Mouse (Mus musculus) urinary bladder, postnatal 36 days (tissue): ENCODE measurements at regions not wholly inside any gene's neighbourhood (a gene's known extent, or its start where the extent isn't known, plus 50 kb on each side); places are given as distances from the start of the nearest gene placed in this dataset.

ENCODE experiments used
- DNase-seq, 2 experiments: peaks; one replicate each; pipeline ENCODE4 v3.0.0; 2022; ENCODE audit warnings: low spot score in 2 of 2, mixed read lengths in 1 of 2

DNA sequence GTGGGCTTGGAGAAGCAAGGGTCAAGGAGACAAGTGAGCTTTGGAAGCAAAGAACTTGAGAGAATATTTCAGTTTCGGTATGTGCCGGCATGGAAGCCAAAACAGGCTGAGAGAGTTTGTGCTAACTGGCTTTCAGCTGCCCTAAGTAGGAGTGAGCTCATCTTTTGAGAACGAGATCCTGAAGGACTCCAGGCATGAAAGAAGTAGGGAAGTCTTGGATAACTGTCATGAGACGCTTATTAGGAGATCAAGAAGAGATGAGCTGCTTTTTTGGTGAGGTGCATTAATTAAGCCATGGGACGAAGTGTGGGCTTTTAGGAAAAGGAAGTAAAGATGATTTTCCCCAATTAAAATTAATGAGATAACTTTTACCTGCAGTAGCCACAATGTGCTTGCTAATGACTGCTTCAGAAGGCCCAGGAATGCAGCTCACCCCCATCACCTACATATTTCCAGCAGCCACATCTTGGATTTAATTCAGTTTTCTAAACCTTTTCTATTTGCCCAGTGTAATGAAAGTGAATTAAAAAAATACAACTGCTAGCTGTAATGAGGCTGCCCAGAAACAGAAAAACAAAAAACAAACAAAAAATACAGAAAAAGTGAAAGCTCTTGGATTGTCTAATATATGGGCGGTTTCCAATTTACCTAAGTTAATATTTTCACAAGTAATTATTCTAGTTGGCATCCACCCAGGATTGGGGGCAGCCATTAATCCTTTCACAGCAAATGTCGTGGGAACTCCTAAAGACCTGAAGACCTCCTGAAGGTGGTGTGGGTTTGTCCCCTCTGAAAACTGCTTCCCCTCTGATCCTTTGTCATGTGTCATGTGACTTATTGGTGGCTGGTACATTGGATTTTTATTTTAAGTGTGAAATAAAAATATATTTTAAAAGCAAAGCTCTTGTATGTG lies 204.7 kb upstream of the Slc39a10 start:
- no peak for DNase-seq

- no peak for DNase-seq
These were observed 201.8 kb upstream of the Slc39a10 start for GRCm38 (mm10) chr1:47094498-47094897.

DNA sequence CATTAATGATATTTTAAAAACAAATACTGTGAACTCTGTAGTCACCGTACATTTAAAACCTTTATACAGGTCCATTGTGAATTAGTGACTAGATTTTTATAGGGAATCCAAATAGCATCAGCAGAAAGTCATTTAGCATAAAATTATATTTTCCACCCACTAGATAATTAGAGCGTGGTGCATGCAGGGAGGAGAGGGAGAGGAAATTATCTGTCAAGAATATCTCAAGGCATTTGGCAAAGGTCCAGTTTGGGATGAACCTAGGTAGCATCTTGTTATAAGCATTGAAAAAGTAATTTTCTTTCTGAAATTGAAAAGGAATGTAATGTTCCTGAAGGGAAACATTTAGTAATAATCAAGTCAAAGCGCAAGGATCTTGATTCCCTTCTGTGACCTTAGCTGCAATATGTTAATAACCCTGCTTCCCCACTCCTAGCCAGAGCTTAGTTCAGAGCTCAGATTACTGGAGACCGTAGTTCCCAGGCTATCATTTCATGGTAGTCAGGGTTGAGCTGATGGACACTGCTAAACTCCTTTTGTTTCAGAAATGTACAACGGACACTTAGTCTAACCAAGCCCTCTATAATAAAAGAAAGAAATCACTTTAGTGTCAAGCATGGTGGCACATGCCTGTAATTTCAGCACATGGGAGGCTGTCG lies 200.8 kb upstream of the Slc39a10 start:
- no peak for DNase-seq

DNA sequence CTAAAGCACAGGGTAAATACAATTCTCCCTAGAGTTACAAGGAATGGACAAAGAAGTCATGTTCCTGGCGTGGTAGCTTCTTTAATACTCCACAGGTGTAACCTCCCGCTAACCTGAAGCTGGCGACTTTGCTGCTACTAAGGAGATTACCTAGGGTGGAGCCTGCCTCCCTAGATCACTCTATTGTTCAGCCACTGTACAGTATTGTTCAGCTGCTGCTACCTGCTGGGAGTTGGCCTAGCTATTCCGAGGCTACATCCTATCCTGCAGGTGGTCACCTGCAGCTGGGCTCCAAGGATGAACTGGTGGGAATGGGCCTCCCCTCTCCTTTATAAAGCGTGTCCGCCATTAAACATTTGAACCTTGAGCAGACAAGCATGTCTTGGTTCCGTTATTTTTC lies 183.8 kb upstream of the Slc39a10 start:
- DNase-seq = no peak

GRCm38 (mm10) chr1:47058149-47058548 lies 165.5 kb upstream of the Slc39a10 start:
- no peak for DNase-seq

DNA sequence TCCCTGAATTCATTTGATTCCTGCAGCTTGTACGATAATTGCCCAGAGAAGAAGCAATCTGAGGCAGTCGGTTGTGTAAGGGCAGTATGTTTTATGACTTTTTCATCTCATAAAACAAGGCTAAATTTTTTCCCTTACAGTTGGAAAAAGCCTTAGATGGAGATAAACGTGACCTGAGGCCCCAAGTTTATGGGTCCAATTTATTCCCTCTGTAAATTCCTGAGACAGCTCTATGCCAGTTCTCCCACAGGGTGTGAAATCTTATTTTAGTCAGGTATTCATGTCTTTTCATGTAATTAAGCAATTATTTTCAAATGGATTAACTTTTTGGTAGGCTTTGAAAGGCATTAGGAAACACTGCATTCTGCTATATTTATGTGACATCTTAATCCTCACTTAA lies 164.7 kb upstream of the Slc39a10 start:
- DNase-seq = no peak

- DNase-seq = no peak
These were observed 158.5 kb upstream of the Slc39a10 start for GRCm38 (mm10) chr1:47051109-47051508.

- no peak for DNase-seq
These were observed 157.8 kb upstream of the Slc39a10 start for GRCm38 (mm10) chr1:47050492-47050891.

DNA sequence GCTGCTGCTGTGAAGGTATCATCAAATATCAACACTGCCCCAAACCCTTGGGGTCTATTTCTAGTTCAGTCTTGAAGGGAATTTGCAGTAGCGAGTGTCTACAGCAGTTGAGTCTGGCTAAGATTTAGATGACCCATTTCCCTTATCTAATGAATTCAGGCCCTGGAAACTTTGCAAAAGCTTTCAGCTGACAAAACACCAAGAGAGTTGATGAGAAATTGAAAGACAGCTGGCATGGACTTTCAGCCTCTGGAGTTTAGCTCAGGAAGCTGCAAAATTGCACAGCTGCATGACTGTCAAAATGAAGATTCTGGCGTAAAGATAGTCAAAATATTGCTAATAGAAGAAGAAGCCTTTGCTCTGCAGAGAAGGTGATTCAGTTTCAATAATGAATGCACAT lies 144.9 kb upstream of the Slc39a10 start:
- DNase-seq = no peak

- no peak for DNase-seq
These were observed 126.7 kb upstream of the Slc39a10 start for GRCm38 (mm10) chr1:47019356-47019755.

- no peak for DNase-seq
These were observed 121.9 kb upstream of the Slc39a10 start for GRCm38 (mm10) chr1:47014526-47014925.

GRCm38 (mm10) chr1:47003746-47004145 lies 111.1 kb upstream of the Slc39a10 start:
- DNase-seq = no peak

DNA sequence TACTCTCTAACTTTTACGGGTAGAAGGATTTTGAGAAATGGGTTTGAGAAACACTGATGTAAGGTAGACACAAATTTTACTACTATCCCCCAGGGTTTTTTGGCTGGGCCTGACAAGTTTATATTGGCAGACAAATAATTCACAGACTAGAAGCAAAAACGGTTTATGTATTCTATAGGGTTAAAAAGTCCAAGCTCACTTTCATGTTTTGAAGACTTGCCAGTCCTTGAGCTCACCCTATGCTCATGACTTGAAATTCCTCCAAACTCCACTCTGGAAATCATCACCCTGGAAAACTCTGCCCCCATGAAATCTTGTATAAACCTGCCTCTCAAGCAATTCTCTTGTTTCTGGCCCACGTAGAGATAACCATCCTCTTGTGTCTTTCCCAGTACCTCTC lies 106.7 kb upstream of the Slc39a10 start:
- no peak for DNase-seq

DNA sequence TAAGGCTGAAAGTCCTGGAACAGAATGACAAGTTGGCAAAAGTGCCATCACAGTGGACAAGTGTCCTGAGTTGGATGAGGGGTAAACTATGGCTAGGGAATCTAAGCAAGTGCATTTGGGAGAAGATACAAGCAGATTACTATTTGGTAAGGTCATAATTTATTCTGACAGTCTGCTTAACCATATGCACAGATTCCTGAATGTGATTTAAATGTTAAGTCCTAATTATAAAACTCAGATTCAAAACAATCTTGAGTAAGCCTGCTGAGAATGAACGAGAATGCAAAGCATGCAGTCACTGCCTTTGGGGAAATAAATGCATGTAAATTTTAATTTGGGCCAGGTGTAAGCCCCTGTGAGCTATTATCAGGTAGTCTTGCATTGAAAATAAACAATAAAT lies 93.3 kb upstream of the Slc39a10 start:
- no peak for DNase-seq

- DNase-seq = no peak
These were observed 90.4 kb upstream of the Slc39a10 start for GRCm38 (mm10) chr1:46983093-46983492.

GRCm38 (mm10) chr1:46970470-46970869 lies 77.8 kb upstream of the Slc39a10 start:
- DNase-seq = peak; percentile 42 to 43

DNA sequence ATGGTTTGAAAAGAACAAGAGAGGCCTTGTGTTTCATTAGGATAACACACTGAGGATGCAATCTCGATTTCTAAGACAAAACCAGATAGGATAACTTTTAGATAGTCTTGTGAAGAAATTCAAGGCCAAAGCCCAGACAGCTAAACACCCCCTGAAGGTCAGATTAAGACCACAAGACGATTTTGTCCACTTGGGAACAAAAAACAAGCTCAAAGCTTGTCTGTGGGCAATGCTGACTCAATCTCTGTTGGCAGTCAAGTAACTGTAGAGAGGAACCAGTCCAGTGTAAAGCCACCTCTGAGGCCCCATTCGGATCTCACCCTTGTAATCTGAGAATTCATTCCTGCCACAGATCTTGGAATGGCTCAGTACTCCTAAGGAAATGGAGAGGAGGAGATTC lies 75.7 kb upstream of the Slc39a10 start:
- no peak for DNase-seq

GRCm38 (mm10) chr1:46966917-46967266 lies 74.2 kb upstream of the Slc39a10 start:
- DNase-seq = no peak

GRCm38 (mm10) chr1:46965996-46966916 lies 73.6 kb upstream of the Slc39a10 start:
- no peak for DNase-seq

DNA sequence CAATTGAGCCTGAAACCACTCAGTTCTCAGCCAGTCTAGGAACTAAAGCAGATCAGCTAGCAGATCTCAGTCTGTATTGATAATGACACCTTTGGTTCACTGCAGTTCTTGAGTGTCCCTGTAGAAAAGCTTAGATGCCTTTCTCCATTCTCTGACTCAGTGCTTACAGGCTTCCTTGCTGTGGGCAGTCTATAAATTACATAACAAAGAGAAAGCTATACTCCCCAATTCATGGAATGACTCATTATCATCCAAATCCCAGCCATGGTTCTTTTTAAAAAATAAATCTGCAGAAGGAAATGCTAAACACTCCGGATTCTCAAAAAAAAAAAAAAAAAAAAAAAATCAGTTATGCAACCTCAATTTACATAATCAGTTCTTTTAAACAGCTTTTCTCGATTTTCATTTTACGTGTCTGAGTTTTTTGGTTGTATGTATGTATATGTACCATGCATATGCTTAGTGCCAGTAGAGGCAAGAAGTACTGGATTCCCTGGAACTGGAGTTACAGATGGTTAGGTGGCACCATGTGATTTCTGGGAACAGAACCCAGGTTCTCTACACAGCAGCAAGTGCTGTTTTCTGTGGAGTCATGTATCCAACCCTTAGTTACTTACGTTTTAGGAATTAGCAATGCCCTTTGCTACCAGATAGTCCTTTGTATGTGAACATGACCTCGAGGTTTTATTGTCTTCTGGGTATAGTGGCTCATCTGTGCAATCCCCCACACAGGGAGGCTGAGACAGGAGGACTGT lies 71.5 kb upstream of the Slc39a10 start:
- DNase-seq = no peak
